Mouse (Mus musculus) limb, embryonic 13.5 days (tissue): Measurements from ENCODE around the gene Vmn2r70. TPM values are rescaled to one million over a fixed set of nuclear protein-coding genes. Genes with fewer than 3 reads are reported as not detected.

ENCODE experiments used
- ATAC-seq: fragments of 200-750 bp; cut with Nextera tagmentation; 2 replicates; pipeline ENCODE4 v1.8.0; 2017; ENCODE audit warnings: low read depth, moderate number of reproducible peaks, moderate TSS enrichment; ENCODE audit not compliant: low FRiP score
- H3K27ac ChIP-seq: fragments of 300-500 bp; sonication (generic); 2 replicates; pipeline ENCODE4 v1.5.1; 2015; ENCODE audit warnings: inconsistent platforms, mild to moderate bottlenecking, moderate library complexity
- H3K27me3 ChIP-seq: fragments of 300-500 bp; sonication (generic); 2 replicates; pipeline ENCODE4 v1.6.1; 2015; ENCODE audit warnings: mild to moderate bottlenecking, inconsistent platforms
- H3K36me3 ChIP-seq: fragments of 300-500 bp; sonication (generic); 2 replicates; pipeline ENCODE4 v1.6.1; 2015; ENCODE audit warnings: inconsistent platforms, mild to moderate bottlenecking, moderate library complexity
- H3K4me1 ChIP-seq: fragments of 300-500 bp; sonication (generic); 2 replicates; pipeline ENCODE4 v1.6.1; 2015; ENCODE audit warnings: inconsistent platforms
- H3K4me2 ChIP-seq: fragments of 300-500 bp; sonication (generic); replicated peaks from 2 replicates; pipeline ENCODE4 v1.6.1; 2015; ENCODE audit warnings: inconsistent platforms, mild to moderate bottlenecking, moderate library complexity
- H3K4me3 ChIP-seq: fragments of 300-500 bp; sonication (generic); 2 replicates; pipeline ENCODE4 v1.5.1; 2015; ENCODE audit warnings: moderate library complexity, mild to moderate bottlenecking, inconsistent platforms
- H3K9ac ChIP-seq: fragments of 300-500 bp; sonication (generic); 2 replicates; pipeline ENCODE4 v1.6.1; 2015; ENCODE audit warnings: mild to moderate bottlenecking, inconsistent platforms
- H3K9me3 ChIP-seq: fragments of 300-500 bp; sonication (generic); 2 replicates; pipeline ENCODE4 v1.6.1; 2016; ENCODE audit warnings: inconsistent platforms
- WGBS: fragments of 180-500 bp; shearing (Covaris S2); methylation state at CpG from one replicate; pipeline ENCODE4 v1.1.7; 2015; 5-methylcytosine and 5-hydroxymethylcytosine counted together
- polyA plus RNA-seq: library from polyadenylated mRNA; unstranded; fragments of >200 nt; fragmentation: Nextera tagmentation; extraction: Ambion mirVana; gene quantifications from 2 replicates; pipeline ENCODE4 v1.2.1, GENCODE M21; 2015

Vmn2r70 gene
- polyA plus RNA-seq, result not detected in 2 replicates

DNA sequence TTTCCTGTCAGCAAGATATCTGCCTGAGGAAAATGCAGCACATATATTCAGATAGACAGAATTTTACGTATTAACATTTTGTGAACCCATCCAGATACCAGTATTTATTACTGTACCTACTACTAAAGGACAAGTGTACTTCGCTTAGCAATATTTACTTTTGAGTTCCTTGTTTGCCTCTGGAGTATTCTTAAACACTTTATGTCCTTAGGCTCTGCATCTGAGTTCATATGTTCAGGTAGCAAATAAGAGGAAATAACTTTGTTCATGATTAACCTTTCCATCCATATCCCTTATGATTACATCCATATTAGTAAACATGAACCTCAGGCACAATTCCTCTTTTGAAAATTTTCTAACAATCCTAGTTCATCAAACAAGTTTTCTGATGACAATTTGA, at the start of gene Vmn2r70:
Vmn2r70 (minus strand) TSS at position 101 of the 400 bp plus-strand sequence.
- Histone ChIP-seq H3K4me3 (no peak within 1 kb of the TSS), H3K4me1 (no peaks in the 10 kb centered on the region), H3K9me3 (no peaks in the 10 kb centered on the region), H3K4me2 (no peak within 1 kb of the TSS), H3K9ac (no peak within 1 kb of the TSS), H3K27ac (no peak within 1 kb of the TSS), H3K27me3 (no peaks in the 10 kb centered on the region), H3K36me3 (no peaks in the 10 kb centered on the region)
- no peak for ATAC-seq
- 76% methylated on average over 2 of the region's 2 CpGs for WGBS

GRCm38 (mm10) chr7:85562787-85563186, 6.2 kb downstream of the Vmn2r70 start, which contains the start of gene Vmn2r71:
TSS of gene Vmn2r71 (plus strand) at chr7:85563087.
- H3K4me3 ChIP-seq, result no peak within 1 kb of the TSS
- H3K36me3 ChIP-seq, result no peaks in the 10 kb centered on the region
- no peak for ATAC-seq
- H3K4me1 ChIP-seq, result no peaks in the 10 kb centered on the region
- no peaks in the 10 kb centered on the region for H3K9me3 ChIP-seq
- H3K9ac ChIP-seq, result no peak within 1 kb of the TSS
- no peak within 1 kb of the TSS for H3K27ac ChIP-seq
- no peak within 1 kb of the TSS for H3K4me2 ChIP-seq
- 77% methylated on average over 5 of the region's 5 CpGs for WGBS
- H3K27me3 ChIP-seq, result no peaks in the 10 kb centered on the region

GRCm38 (mm10) chr7:85543118-85543517, 25.9 kb downstream of the Vmn2r70 start:
- Histone ChIP-seq H3K27ac (no peak overlapping the region), H3K9me3 (peaks cover 9% of the 10 kb centered on the region; the same call in 1 of the 2 replicates), H3K27me3 (no peaks in the 10 kb centered on the region), H3K9ac (no peak overlapping the region), H3K36me3 (no peaks in the 10 kb centered on the region), H3K4me3 (no peak overlapping the region), H3K4me2 (no peak overlapping the region), H3K4me1 (no peaks in the 10 kb centered on the region)
- WGBS, result 59% methylated on average over 2 of the region's 2 CpGs
- ATAC-seq, result no peak

DNA sequence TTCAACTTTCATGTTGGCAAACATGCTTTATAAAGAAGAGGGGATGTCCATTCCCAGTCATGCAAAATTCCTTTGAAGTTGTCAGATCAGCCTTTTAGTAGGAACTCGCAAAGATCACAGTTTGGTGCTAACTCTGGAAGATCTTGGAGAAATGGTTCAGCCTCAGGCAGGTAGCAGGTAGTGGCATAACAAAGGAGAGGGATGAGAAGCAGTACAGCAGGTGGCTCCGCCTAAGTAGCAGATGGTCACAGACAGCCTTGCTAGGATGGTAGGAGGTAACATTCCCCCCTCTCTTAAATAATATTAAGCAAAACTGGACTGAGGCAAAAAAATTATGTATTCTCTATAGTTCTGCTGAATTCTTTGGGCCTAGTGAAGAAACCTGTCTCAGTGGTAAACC, 26.9 kb downstream of the Vmn2r70 start:
- no peak overlapping the region for H3K4me2 ChIP-seq
- ATAC-seq, result no peak
- no peak overlapping the region for H3K9ac ChIP-seq
- no peaks in the 10 kb centered on the region for H3K27me3 ChIP-seq
- H3K9me3 ChIP-seq, result peaks cover 9% of the 10 kb centered on the region; the same call in 1 of the 2 replicates
- H3K36me3 ChIP-seq, result no peaks in the 10 kb centered on the region
- no peak overlapping the region for H3K4me3 ChIP-seq
- no peak overlapping the region for H3K27ac ChIP-seq
- WGBS, result 90% methylated on average over 2 of the region's 2 CpGs
- H3K4me1 ChIP-seq, result no peaks in the 10 kb centered on the region

Other genes with a start within 250 kb of the Vmn2r70 start
- not detected in 2 replicates for gene Vmn2r69, start 153.3 kb downstream of the Vmn2r70 start, polyA plus RNA-seq
- not detected in 2 replicates for gene Vmn2r71, start 6.1 kb downstream of the Vmn2r70 start, polyA plus RNA-seq
- not detected in 2 replicates for gene Vmn2r72, start 185.9 kb upstream of the Vmn2r70 start, polyA plus RNA-seq